Mouse (Mus musculus) MEL (cell line): ENCODE measurements around the gene Sptlc2. TPM values are rescaled to one million over a fixed set of nuclear protein-coding genes. Genes with fewer than 3 reads are reported as not detected.
"Not testable (repeated sequence)": the region's sequence is repeated elsewhere in the genome, so short reads cannot be mapped to it uniquely, and the experiment has no call there.

Experiments
- DNase-seq: peaks from one replicate; pipeline ENCODE4 v3.0.0; 2011; ENCODE audit warnings: low read depth, low spot score
- H3K27ac ChIP-seq: 2 replicates; pipeline ENCODE4 v1.5.1; 2012; ENCODE audit warnings: low read depth, mild to moderate bottlenecking, control low read depth, low read length, moderate library complexity; ENCODE audit not compliant: control insufficient read depth
- H3K27me3 ChIP-seq, 2 experiments: fragments of 150-350 bp in 1 of 2; sonication (generic) in 1 of 2; 2 replicates each; pipeline ENCODE4 v1.6.1; 2012; ENCODE audit warnings: low read length in 2 of 2, mild to moderate bottlenecking in 2 of 2, improper control_type of control experiment in 1 of 2, moderate library complexity in 1 of 2; ENCODE audit not compliant: insufficient read depth in 2 of 2, control insufficient read depth in 1 of 2
- H3K36me3 ChIP-seq, 2 experiments: 2 replicates each; pipeline ENCODE4 v1.6.1; 2012 to 2014; ENCODE audit warnings: low read length in 2 of 2, improper control_type of control experiment in 1 of 2, inconsistent platforms in 1 of 2, mild to moderate bottlenecking in 1 of 2; ENCODE audit not compliant: insufficient read depth in 2 of 2, control insufficient read depth in 1 of 2
- H3K4me1 ChIP-seq, 2 experiments: fragments of 150-350 bp in 1 of 2; sonication (generic) in 1 of 2; 2 replicates each; pipeline ENCODE4 v1.6.1; 2012; ENCODE audit warnings: low read length in 2 of 2, improper control_type of control experiment in 1 of 2, mild to moderate bottlenecking in 1 of 2; ENCODE audit not compliant: insufficient read depth in 2 of 2, control insufficient read depth in 1 of 2
- H3K4me3 ChIP-seq, 2 experiments: fragments of 150-350 bp in 1 of 2; sonication (generic) in 1 of 2; 2 replicates each; pipeline ENCODE4 v1.5.1; 2012; ENCODE audit warnings: low read depth in 2 of 2, low read length in 2 of 2, mild to moderate bottlenecking in 2 of 2, moderate library complexity in 2 of 2, control low read depth in 1 of 2, improper control_type of control experiment in 1 of 2; ENCODE audit not compliant: control insufficient read depth in 1 of 2, insufficient read depth in 1 of 2
- H3K79me2 ChIP-seq: 2 replicates; pipeline ENCODE4 v1.6.1; 2012; ENCODE audit warnings: mild to moderate bottlenecking, low read length, moderate library complexity; ENCODE audit not compliant: control insufficient read depth, poor library complexity, insufficient read depth
- H3K9ac ChIP-seq: 2 replicates; pipeline ENCODE4 v1.6.1; 2012; ENCODE audit warnings: low read depth, mild to moderate bottlenecking, control low read depth, low read length, moderate library complexity; ENCODE audit not compliant: control insufficient read depth, poor library complexity, severe bottlenecking
- H3K9me3 ChIP-seq: fragments of 150-350 bp; sonication (generic); replicated peaks from 2 replicates; pipeline ENCODE4 v1.6.1; 2012; ENCODE audit warnings: mild to moderate bottlenecking, low read length, improper control_type of control experiment, moderate library complexity; ENCODE audit not compliant: insufficient read depth
- E2F4 ChIP-seq: IDR thresholded peaks from 2 replicates; pipeline ENCODE4 v1.6.1; 2011; ENCODE audit warnings: low read depth, low read length, improper control_type of control experiment, borderline replicate concordance
- HCFC1 ChIP-seq: IDR thresholded peaks from 2 replicates; pipeline ENCODE4 v1.6.1; 2012; ENCODE audit warnings: low read depth, mild to moderate bottlenecking, inconsistent platforms, low read length, improper control_type of control experiment, moderate library complexity
- MAFK ChIP-seq: IDR thresholded peaks from 2 replicates; pipeline ENCODE4 v1.6.1; 2011; ENCODE audit warnings: low read depth, mild to moderate bottlenecking, low read length, improper control_type of control experiment, borderline replicate concordance
- NRF1 ChIP-seq: IDR thresholded peaks from 2 replicates; pipeline ENCODE4 v1.6.1; 2014; ENCODE audit warnings: low read depth, mild to moderate bottlenecking, inconsistent platforms, low read length, improper control_type of control experiment, moderate library complexity; ENCODE audit not compliant: poor library complexity, insufficient read depth, severe bottlenecking
- POLR2A ChIP-seq, 2 experiments: IDR thresholded peaks; 2 replicates each; pipeline ENCODE4 v1.6.1; 2011 to 2012; ENCODE audit warnings: low read length in 2 of 2, mild to moderate bottlenecking in 2 of 2, control low read depth in 1 of 2, improper control_type of control experiment in 1 of 2, low read depth in 1 of 2, moderate library complexity in 1 of 2; ENCODE audit not compliant: control insufficient read depth in 1 of 2, insufficient read depth in 1 of 2, poor library complexity in 1 of 2
- POLR2AphosphoS5 ChIP-seq: IDR thresholded peaks from 2 replicates; pipeline ENCODE4 v1.6.1; 2012; ENCODE audit warnings: low read depth, borderline replicate concordance, mild to moderate bottlenecking, inconsistent platforms, low read length, moderate library complexity, mixed read lengths
- SIN3A ChIP-seq: IDR thresholded peaks from 2 replicates; pipeline ENCODE4 v1.6.1; 2012; ENCODE audit warnings: low read length, improper control_type of control experiment, inconsistent platforms
- TBP ChIP-seq: IDR thresholded peaks from 2 replicates; pipeline ENCODE4 v1.8.0; 2011; ENCODE audit warnings: low read depth, low read length, improper control_type of control experiment
- TCF12 ChIP-seq: IDR thresholded peaks from 2 replicates; pipeline ENCODE4 v1.6.1; 2014; ENCODE audit warnings: low read depth, mild to moderate bottlenecking, inconsistent platforms, low read length, improper control_type of control experiment, moderate library complexity
- USF2 ChIP-seq, 2 experiments: IDR thresholded peaks; 2 replicates each; pipeline ENCODE4 v1.6.1; 2011 to 2012; ENCODE audit warnings: improper control_type of control experiment in 2 of 2, low read length in 2 of 2, borderline replicate concordance in 1 of 2, inconsistent platforms in 1 of 2, low read depth in 1 of 2, mild to moderate bottlenecking in 1 of 2; ENCODE audit not compliant: insufficient read depth in 1 of 2
- ZC3H11A ChIP-seq: IDR thresholded peaks from 2 replicates; pipeline ENCODE4 v1.6.1; 2012; ENCODE audit warnings: low read depth, mild to moderate bottlenecking, inconsistent platforms, low read length, improper control_type of control experiment
- ZMIZ1 ChIP-seq: IDR thresholded peaks from 2 replicates; pipeline ENCODE4 v1.6.1; 2012; ENCODE audit warnings: low read depth, mild to moderate bottlenecking, inconsistent platforms, low read length, improper control_type of control experiment, moderate library complexity
- ZNF384 ChIP-seq: IDR thresholded peaks from 2 replicates; pipeline ENCODE4 v1.6.1; 2012; ENCODE audit warnings: low read depth, mild to moderate bottlenecking, inconsistent platforms, low read length, improper control_type of control experiment
- polyA plus RNA-seq, 2 experiments: library from polyadenylated mRNA; stranded (reverse) in 1 of 2; unstranded in 1 of 2; fragments of >175 nt in 1 of 2; fragments of >200 nt in 1 of 2; gene quantifications; 2 replicates each; pipeline versions ENCODE4 v1.2.1 to v1.2.4; 2012; ENCODE audit warnings: low replicate concordance in 2 of 2, low read depth in 1 of 2; ENCODE audit not compliant: insufficient read length in 2 of 2, insufficient read depth in 1 of 2, missing spikeins in 1 of 2
- total RNA-seq: library from RNA; depleted of rRNA; stranded (reverse); fragments of 300-350 nt; gene quantifications from 2 replicates; pipeline ENCODE4 v1.2.3, GENCODE M21; 2012

Gene Sptlc2
- total and polyA plus RNA-seq, 3 experiments: 61.6 to 75.9 TPM; not detected in 1

DNA sequence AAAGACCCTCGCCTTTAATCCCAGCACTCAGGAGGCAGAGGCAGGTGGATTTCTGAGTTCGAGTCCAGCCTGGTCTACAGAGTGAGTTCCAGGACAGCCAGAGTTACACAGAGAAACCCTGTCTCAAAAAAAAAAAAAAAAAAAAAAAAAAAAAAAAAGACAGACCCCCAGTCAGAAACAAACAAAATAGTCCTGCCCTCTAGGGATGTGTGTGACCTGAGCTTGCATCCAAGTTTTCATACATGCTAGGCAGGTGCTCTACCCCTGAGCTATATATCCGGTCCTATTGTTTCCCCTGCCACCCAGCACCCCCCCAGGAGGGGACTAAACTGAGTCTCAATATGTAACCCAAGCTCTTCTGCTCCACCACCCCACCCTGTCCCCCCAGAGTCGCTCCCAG lies 110.9 kb downstream of the Sptlc2 start:
- peak; percentile 64 for TF ChIP-seq ZNF384
- TF ChIP-seq, all 39 proteins: peak for 1; not testable (repeated sequence) for 38
- not testable (repeated sequence) for H3K27me3 ChIP-seq, H3K9ac ChIP-seq, H3K79me2 ChIP-seq, H3K27ac ChIP-seq, H3K9me3 ChIP-seq, H3K4me3 ChIP-seq, DNase-seq
- Histone ChIP-seq H3K36me3 (peaks cover 6 to 14% of the 10 kb centered on the region in 2 experiments), H3K4me1 (peaks cover 2 to 14% of the 10 kb centered on the region in 2 experiments; a peak in 3 of 4 replicates)

- TF ChIP-seq NRF1: no peak
- no peak for TF ChIP-seq USF2 (IDR thresholded peaks at IDR 0.05; ENCODE audit: borderline replicate concordance in 1 of 2, insufficient read depth in 1 of 2, low read depth in 1 of 2, low read length in 2 of 2)
- no peak for TF ChIP-seq TCF12
- no peak for TF ChIP-seq HCFC1
- TF ChIP-seq POLR2AphosphoS5: no peak
- TF ChIP-seq ZMIZ1: no peak
- TF ChIP-seq SIN3A: no peak
- TF ChIP-seq POLR2A (IDR thresholded peaks at IDR 0.05; ENCODE audit: control insufficient read depth in 1 of 2, insufficient read depth in 1 of 2, low read depth in 1 of 2, low read length in 2 of 2, poor library complexity in 1 of 2): no peak
- TF ChIP-seq ZC3H11A: no peak
- no peak for TF ChIP-seq E2F4
- no peak for TF ChIP-seq TBP
- TF ChIP-seq MAFK: no peak
- H3K9ac ChIP-seq: no peak overlapping the region
- no peaks in the 10 kb centered on the region for H3K27me3 ChIP-seq
- DNase-seq: peak; percentile 55
- H3K4me1 ChIP-seq: peaks cover 2 to 11% of the 10 kb centered on the region in 2 experiments; a peak in 3 of 4 replicates
- H3K4me3 ChIP-seq: no peak overlapping the region
- peaks cover 2% of the 10 kb centered on the region; the same call in 1 of the 2 replicates for H3K79me2 ChIP-seq
- H3K27ac ChIP-seq: no peak overlapping the region
- H3K9me3 ChIP-seq: no peaks in the 10 kb centered on the region
- peaks cover 13 to 14% of the 10 kb centered on the region in 2 experiments for H3K36me3 ChIP-seq
Measured at GRCm38 (mm10) chr12:87274853-87275831, 113.0 kb downstream of the Sptlc2 start.
